Mouse (Mus musculus) megakaryocyte, embryonic 14.5 days (primary cell): ENCODE measurements around the gene Ccar1. TPM values are rescaled to one million over a fixed set of nuclear protein-coding genes. Genes with fewer than 3 reads are reported as not detected.
"Not testable (repeated sequence)": the region's sequence is repeated elsewhere in the genome, so short reads cannot be mapped to it uniquely, and the experiment has no call there.

Source experiments
- H3K27me3 ChIP-seq: replicated peaks from 2 replicates; pipeline ENCODE3; 2012; ENCODE audit warnings: inconsistent platforms
- H3K36me3 ChIP-seq: replicated peaks from 2 replicates; pipeline ENCODE3; 2012; ENCODE audit warnings: low read length, inconsistent platforms, mixed read lengths
- H3K4me1 ChIP-seq: 2 replicates; pipeline ENCODE4 v1.6.1; 2012; ENCODE audit warnings: inconsistent platforms
- H3K4me3 ChIP-seq: replicated peaks from 2 replicates; pipeline ENCODE3; 2012; ENCODE audit warnings: moderate library complexity, mild to moderate bottlenecking, inconsistent platforms
- H3K9me3 ChIP-seq: 2 replicates; pipeline ENCODE4 v1.6.1; 2012; ENCODE audit warnings: inconsistent platforms
- FLI1 ChIP-seq: IDR thresholded peaks from 2 replicates; pipeline ENCODE4 v1.6.1; 2012; ENCODE audit warnings: low read length, inconsistent platforms, mixed read lengths
- GATA1 ChIP-seq: IDR thresholded peaks from 3 replicates; pipeline ENCODE4 v1.6.1; 2012; ENCODE audit warnings: mixed read lengths, low read length, inconsistent platforms, borderline replicate concordance
- polyA plus RNA-seq: library from polyadenylated mRNA; stranded (reverse); fragments of >175 nt; gene quantifications from 2 replicates; pipeline ENCODE4 v1.2.3, GENCODE M21; 2012; ENCODE audit warnings: low replicate concordance; ENCODE audit not compliant: insufficient read depth

The Ccar1 gene
- polyA plus RNA-seq, 1 experiment = 13.4 TPM

- Histone ChIP-seq H3K27me3 (peaks cover 66% of the 10 kb centered on the region), H3K9me3 (no peaks in the 10 kb centered on the region), H3K4me3 (peak within 1 kb of the TSS; percentile 94), H3K36me3 (no peaks in the 10 kb centered on the region), H3K4me1 (peaks cover 32% of the 10 kb centered on the region)
- TF ChIP-seq GATA1 (no peak), FLI1 (no peak)
Measured at GRCm38 (mm10) chr10:62725771-62726687, 66.1 kb downstream of the Ccar1 start, which contains the start of gene Stox1. TSS of gene Stox1 (minus strand) at chr10:62726128.

- Histone ChIP-seq H3K4me1 (peaks cover 25% of the 10 kb centered on the region), H3K36me3 (no peaks in the 10 kb centered on the region), H3K9me3 (no peaks in the 10 kb centered on the region), H3K4me3 (peak overlapping the region; percentile 94), H3K27me3 (peaks cover 60% of the 10 kb centered on the region)
- TF ChIP-seq FLI1 (no peak), GATA1 (no peak)
Measured at GRCm38 (mm10) chr10:62724936-62725335, 67.2 kb downstream of the Ccar1 start.

- Histone ChIP-seq H3K4me3 (no peak overlapping the region), H3K9me3 (peaks cover 3% of the 10 kb centered on the region), H3K4me1 (peaks cover 25% of the 10 kb centered on the region), H3K36me3 (no peaks in the 10 kb centered on the region), H3K27me3 (peaks cover 52% of the 10 kb centered on the region)
- TF ChIP-seq FLI1 = no peak
Measured at GRCm38 (mm10) chr10:62722701-62723100, 69.4 kb downstream of the Ccar1 start.

GRCm38 (mm10) chr10:62720574-62720973 is 71.5 kb downstream of the Ccar1 start:
- not testable (repeated sequence) for H3K4me3 ChIP-seq, H3K36me3 ChIP-seq, H3K9me3 ChIP-seq
- peaks cover 14% of the 10 kb centered on the region for H3K4me1 ChIP-seq
- peaks cover 42% of the 10 kb centered on the region for H3K27me3 ChIP-seq

DNA sequence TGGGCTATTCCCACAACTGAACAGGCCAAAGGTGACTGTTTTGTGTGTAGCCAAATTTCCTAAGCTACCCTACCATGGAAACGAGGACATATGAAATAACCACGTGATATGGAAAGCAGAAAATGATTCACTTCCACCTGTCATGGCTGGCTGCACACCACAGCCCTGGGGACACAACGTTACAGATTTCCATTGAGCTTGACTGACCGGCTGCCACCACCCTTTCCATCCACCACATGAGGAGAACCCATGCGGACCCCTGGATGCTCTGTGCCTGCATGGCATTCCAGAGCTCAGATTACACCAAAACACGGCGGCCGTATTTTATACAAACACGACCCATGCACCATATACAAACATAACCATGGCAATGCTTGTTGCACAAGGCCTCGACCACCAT is 78.6 kb downstream of the Ccar1 start:
- Histone ChIP-seq H3K36me3 (no peaks in the 10 kb centered on the region), H3K4me1 (no peaks in the 10 kb centered on the region), H3K27me3 (peaks cover 15% of the 10 kb centered on the region), H3K9me3 (peaks cover 23% of the 10 kb centered on the region), H3K4me3 (no peak overlapping the region)
- TF ChIP-seq GATA1 (no peak), FLI1 (no peak)

- Histone ChIP-seq H3K36me3 (no peaks in the 10 kb centered on the region), H3K9me3 (no peaks in the 10 kb centered on the region), H3K4me3 (no peak overlapping the region), H3K4me1 (no peaks in the 10 kb centered on the region), H3K27me3 (peaks cover 17% of the 10 kb centered on the region)
- TF ChIP-seq GATA1 (no peak), FLI1 (no peak)
Measured at GRCm38 (mm10) chr10:62703579-62703978, 88.5 kb downstream of the Ccar1 start.

DNA sequence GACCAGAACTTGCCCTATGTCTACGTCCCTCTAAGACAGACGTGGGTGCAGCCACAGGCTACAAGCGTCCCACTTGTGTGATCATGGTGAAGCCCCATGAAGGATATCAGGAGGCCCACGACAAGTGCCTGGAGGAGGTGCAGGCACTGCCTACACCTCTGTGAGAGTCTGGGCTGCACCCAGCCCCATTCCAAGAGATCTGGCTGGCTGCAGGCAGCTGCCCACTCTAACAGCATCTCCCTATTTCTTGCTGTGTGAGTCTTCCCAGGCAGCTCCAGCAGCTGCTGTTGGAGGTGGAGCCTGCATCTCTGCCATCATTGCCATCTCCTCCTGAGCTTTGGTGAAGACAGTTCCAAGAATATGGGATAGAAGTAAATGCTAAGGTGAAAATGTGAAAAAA is 89.7 kb downstream of the Ccar1 start:
- H3K4me1 ChIP-seq = no peaks in the 10 kb centered on the region

More for the DNA sequence above, 89.7 kb downstream of the Ccar1 start:
- no peak for TF ChIP-seq FLI1
- TF ChIP-seq GATA1 = no peak
- Histone ChIP-seq H3K27me3 (peaks cover 17% of the 10 kb centered on the region), H3K36me3 (no peaks in the 10 kb centered on the region), H3K9me3 (no peaks in the 10 kb centered on the region), H3K4me3 (no peak overlapping the region)

Other genes starting within 250 kb of the Ccar1 start
- 2.5 and 5.1 TPM in 2 replicates for gene Kif1bp, start 213.8 kb downstream of the Ccar1 start, polyA plus RNA-seq
- 5.4 and 39.8 TPM in 2 replicates for gene Ddx21, start 190.0 kb downstream of the Ccar1 start, polyA plus RNA-seq
- 6.6 and 107 TPM in 2 replicates for gene Ddx50, start 141.1 kb downstream of the Ccar1 start, polyA plus RNA-seq
- gene Stox1, start 66.2 kb downstream of the Ccar1 start, polyA plus RNA-seq = not detected in 2 replicates
- 0.01 TPM in 1 of 2 replicates, not detected in the other for gene Tet1, start 116.7 kb upstream of the Ccar1 start, polyA plus RNA-seq
- gene Slc25a16, start 128.3 kb upstream of the Ccar1 start, polyA plus RNA-seq = 4.6 and 4.9 TPM in 2 replicates
- gene Dna2, start 154.7 kb upstream of the Ccar1 start, polyA plus RNA-seq = 1.0 and 1.5 TPM in 2 replicates
- 0.43 TPM in 1 of 2 replicates, not detected in the other for gene Rufy2, start 187.9 kb upstream of the Ccar1 start, polyA plus RNA-seq
- gene Hnrnph3, start 231.9 kb upstream of the Ccar1 start, polyA plus RNA-seq = 18.4 TPM in 1 of 2 replicates, not detected in the other
- gene Pbld2, start 232.0 kb upstream of the Ccar1 start, polyA plus RNA-seq = 0.74 TPM in 1 of 2 replicates, not detected in the other